Mouse (Mus musculus): ENCODE results near the gene Tbx6. TPM values are rescaled to one million over a fixed set of nuclear protein-coding genes. Genes with fewer than 3 reads are reported as not detected.

Gene Tbx6
- total and polyA plus RNA-seq, 3 experiments: 0.12 to 0.15 TPM; not detected in 1

DNA sequence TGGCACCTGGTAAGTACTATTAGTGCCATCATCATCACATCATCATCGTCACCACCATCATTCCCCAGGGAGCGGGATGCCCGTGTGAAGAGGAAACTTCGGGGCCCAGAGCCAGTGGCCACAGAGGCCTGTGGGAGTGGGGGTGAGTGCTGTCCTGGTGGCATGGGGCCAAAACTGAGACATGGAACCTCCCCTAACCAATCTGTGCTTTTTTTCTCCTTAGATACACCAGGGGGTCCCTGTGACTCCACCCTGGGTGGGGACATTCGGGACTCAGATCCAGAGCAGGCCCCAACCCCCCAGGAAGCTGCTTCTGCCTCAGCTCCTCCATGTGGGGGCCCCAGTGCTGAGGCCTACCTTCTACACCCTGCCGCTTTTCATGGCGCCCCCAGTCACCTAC is 3.2 kb downstream of the Tbx6 start:
- DNase-seq (ENCODE audit: low read depth, low spot score): no peak
- TF ChIP-seq GATA1 (IDR thresholded peaks at IDR 0.05; ENCODE audit: low read depth, low read length): no peak
- H3K27ac ChIP-seq (ENCODE audit: control insufficient read depth, low read depth, low read length): no peak overlapping the region
- no peaks in the 10 kb centered on the region; the same call in 1 of the 2 replicates for H3K79me2 ChIP-seq (ENCODE audit: control insufficient read depth, insufficient read depth, low read length, poor library complexity)
- no peaks in the 10 kb centered on the region for H3K9me3 ChIP-seq (replicated peaks; ENCODE audit: insufficient read depth, low read length)
- H3K4me1 ChIP-seq (ENCODE audit: control insufficient read depth in 1 of 2, insufficient read depth in 2 of 2, low read length in 2 of 2): peaks cover 4 to 9% of the 10 kb centered on the region in 2 experiments; a peak in 3 of 4 replicates
- H3K27me3 ChIP-seq (ENCODE audit: control insufficient read depth in 1 of 2, insufficient read depth in 2 of 2, low read length in 2 of 2): no peaks in the 10 kb centered on the region
- no peak overlapping the region for H3K4me3 ChIP-seq (ENCODE audit: control insufficient read depth in 1 of 2, insufficient read depth in 1 of 2, low read depth in 2 of 2, low read length in 2 of 2)
- H3K9ac ChIP-seq (ENCODE audit: control insufficient read depth, low read depth, low read length, poor library complexity, severe bottlenecking): no peak overlapping the region
- peaks cover 4 to 7% of the 10 kb centered on the region in 2 experiments; a peak in 3 of 4 replicates for H3K36me3 ChIP-seq (ENCODE audit: control insufficient read depth in 1 of 2, insufficient read depth in 2 of 2, low read length in 2 of 2)

- Histone ChIP-seq H3K9me3 (replicated peaks; ENCODE audit: insufficient read depth, low read length) (no peaks in the 10 kb centered on the region), H3K4me3 (ENCODE audit: control insufficient read depth in 1 of 2, insufficient read depth in 1 of 2, low read depth in 2 of 2, low read length in 2 of 2) (no peak overlapping the region), H3K79me2 (ENCODE audit: control insufficient read depth, insufficient read depth, low read length, poor library complexity) (peaks cover 2% of the 10 kb centered on the region; the same call in 1 of the 2 replicates), H3K4me1 (ENCODE audit: control insufficient read depth in 1 of 2, insufficient read depth in 2 of 2, low read length in 2 of 2) (peaks cover 0 to 4% of the 10 kb centered on the region in 2 experiments; a peak in 1 of 4 replicates), H3K27ac (ENCODE audit: control insufficient read depth, low read depth, low read length) (no peak overlapping the region), H3K27me3 (ENCODE audit: control insufficient read depth in 1 of 2, insufficient read depth in 2 of 2, low read length in 2 of 2) (no peaks in the 10 kb centered on the region), H3K9ac (ENCODE audit: control insufficient read depth, low read depth, low read length, poor library complexity, severe bottlenecking) (no peak overlapping the region), H3K36me3 (ENCODE audit: control insufficient read depth in 1 of 2, insufficient read depth in 2 of 2, low read length in 2 of 2) (peaks cover 0 to 7% of the 10 kb centered on the region in 2 experiments; a peak in 1 of 4 replicates)
- no peak for TF ChIP-seq MXI1 (IDR thresholded peaks at IDR 0.05; ENCODE audit: low read depth, low read length)
- TF ChIP-seq CHD1 (IDR thresholded peaks at IDR 0.05; ENCODE audit: low read depth, low read length): no peak
- TF ChIP-seq MEF2A (IDR thresholded peaks at IDR 0.05; ENCODE audit: extremely low read depth, insufficient replicate concordance, low read depth, low read length, poor library complexity, severe bottlenecking): no peak
- no peak for TF ChIP-seq TCF12 (IDR thresholded peaks at IDR 0.05; ENCODE audit: low read depth, low read length)
- no peak for TF ChIP-seq SMC3 (IDR thresholded peaks at IDR 0.05; ENCODE audit: low read depth, low read length)
- TF ChIP-seq POLR2AphosphoS2 (IDR thresholded peaks at IDR 0.05; ENCODE audit: low read length): no peak
- TF ChIP-seq NELFE (IDR thresholded peaks at IDR 0.05; ENCODE audit: low read depth, low read length): no peak
- TF ChIP-seq MAFK (IDR thresholded peaks at IDR 0.05; ENCODE audit: borderline replicate concordance, low read depth, low read length): no peak
- no peak for TF ChIP-seq TAL1 (IDR thresholded peaks at IDR 0.05; ENCODE audit: low read length)
- no peak for TF ChIP-seq NRF1 (IDR thresholded peaks at IDR 0.05; ENCODE audit: insufficient read depth, low read depth, low read length, poor library complexity, severe bottlenecking)
- no peak for TF ChIP-seq E2F4 (IDR thresholded peaks at IDR 0.05; ENCODE audit: borderline replicate concordance, low read depth, low read length)
- TF ChIP-seq ZC3H11A (IDR thresholded peaks at IDR 0.05; ENCODE audit: low read depth, low read length): no peak
- TF ChIP-seq GATA1 (IDR thresholded peaks at IDR 0.05; ENCODE audit: low read depth, low read length): no peak
- no peak for TF ChIP-seq MAX (IDR thresholded peaks at IDR 0.05; ENCODE audit: low read length)
- no peak for TF ChIP-seq HCFC1 (IDR thresholded peaks at IDR 0.05; ENCODE audit: low read depth, low read length)
- TF ChIP-seq USF1 (IDR thresholded peaks at IDR 0.05; ENCODE audit: low read depth, low read length): no peak
- no peak for DNase-seq (ENCODE audit: low read depth, low spot score)
Observed at GRCm38 (mm10) chr7:126785056-126785455, 3.8 kb downstream of the Tbx6 start.
